Mouse (Mus musculus) thymus, postnatal 25 days (tissue): ENCODE results near the gene Scfd2.

Experiments
- DNase-seq: peaks from one replicate; pipeline ENCODE4 v3.0.0; 2022

The Scfd2 gene

DNA sequence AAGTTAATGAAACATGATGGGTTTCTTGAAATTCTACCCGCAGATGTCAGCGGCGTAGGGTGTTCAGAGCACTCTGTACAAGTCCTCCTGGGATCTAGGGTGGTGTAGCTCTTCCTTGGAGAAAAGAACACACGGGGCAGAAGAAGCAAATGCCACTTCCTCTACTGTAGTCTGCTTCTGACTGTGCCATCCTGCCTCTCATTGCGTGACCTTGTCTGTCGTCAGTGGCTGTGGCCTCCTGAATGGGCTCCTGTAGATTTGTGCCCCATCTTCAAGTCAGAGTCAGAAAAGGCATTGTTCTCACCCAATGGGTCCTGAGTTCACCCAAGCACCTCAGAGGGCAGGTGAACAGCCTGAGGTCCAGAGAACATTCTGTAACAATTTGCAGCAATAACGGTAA lies 367.0 kb downstream of the Scfd2 start:
- DNase-seq = no peak

DNA sequence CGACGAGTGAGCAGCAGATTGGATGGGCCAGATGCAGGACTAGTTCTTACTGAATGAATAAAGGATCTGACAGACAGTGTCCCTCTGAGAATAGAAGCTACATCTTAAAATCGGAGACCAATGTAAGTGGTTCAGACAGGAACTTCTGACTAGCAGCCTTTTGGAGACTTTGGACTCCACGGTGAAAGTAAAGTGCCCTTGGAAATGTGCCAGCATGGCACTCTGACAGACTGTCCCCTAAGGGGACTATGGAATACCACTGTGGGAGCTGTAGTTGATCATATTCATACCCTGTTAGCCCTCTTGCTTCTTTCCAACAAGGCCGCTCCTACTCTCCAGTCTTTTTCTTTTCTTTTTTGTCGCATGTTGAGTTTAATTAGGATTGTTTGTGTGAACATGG lies 368.4 kb downstream of the Scfd2 start:
- DNase-seq = no peak

DNA sequence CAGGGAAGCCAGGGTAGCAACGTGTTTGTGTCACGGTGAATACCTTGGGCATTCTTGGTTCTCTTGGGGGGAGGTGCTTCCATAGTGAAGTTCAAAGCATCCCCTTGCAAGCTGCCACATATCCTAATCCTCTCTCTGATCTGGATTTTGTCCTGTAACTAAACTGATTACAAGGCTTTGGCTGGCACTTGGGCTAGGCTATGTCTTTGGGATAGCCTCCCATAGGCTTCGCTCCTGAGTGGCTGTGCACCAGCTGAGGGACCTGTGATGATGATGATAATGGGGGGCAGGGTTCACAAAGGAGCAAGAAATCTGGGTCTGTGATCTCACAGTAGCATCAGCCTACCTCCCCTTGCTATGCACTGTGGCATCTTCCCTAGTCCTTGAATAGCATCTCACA lies 369.5 kb downstream of the Scfd2 start:
- DNase-seq = no peak

DNA sequence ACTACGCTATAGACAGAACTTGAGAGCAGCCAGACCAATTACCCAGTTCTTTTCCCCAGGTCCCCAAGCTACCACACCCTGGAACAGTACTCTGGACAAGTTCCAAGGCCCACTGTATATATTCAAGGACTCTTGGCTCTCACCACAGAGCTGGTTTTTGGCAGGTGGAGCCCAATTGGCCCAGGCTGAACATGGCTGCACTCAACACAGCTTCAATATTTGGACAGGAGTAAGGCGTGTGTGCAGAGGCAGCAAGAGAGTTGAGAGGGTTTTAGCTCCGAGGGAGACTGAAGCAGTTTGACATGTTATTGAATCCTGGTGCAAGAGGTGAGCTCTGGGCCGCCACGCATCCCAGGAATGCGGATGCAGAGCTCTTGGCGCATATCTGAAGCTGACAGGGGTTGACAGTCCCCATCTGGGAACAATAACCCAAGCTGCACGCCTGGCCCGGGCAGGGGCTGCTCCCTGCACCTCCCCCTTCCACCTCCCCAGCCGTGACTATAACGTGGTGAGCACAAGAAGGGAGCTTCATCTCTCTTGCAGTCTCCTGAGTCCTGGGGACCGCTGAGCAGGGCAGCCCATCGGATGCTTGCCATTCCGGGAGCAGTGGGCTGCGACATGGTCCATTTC lies 370.1 kb downstream of the Scfd2 start:
- no peak for DNase-seq

DNA sequence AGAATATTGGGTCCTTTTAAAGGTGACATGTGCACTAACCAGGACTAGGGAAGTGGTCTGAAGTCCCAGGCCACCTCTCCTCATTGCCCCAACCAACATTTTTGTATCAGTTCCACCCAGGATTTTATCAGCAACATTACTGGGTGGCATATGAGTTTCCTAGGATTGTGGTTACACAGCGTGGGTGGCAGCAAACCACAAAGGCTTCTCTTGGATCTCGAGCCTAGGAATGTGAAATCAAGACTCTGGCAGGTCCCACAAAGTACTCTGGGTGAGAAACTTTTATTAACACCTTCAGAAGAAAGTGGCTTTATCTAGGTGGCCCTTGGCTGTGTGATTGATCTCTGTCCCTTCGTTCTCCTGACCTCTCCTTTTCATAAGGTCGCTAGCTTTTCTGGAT lies 371.2 kb downstream of the Scfd2 start:
- no peak for DNase-seq

DNA sequence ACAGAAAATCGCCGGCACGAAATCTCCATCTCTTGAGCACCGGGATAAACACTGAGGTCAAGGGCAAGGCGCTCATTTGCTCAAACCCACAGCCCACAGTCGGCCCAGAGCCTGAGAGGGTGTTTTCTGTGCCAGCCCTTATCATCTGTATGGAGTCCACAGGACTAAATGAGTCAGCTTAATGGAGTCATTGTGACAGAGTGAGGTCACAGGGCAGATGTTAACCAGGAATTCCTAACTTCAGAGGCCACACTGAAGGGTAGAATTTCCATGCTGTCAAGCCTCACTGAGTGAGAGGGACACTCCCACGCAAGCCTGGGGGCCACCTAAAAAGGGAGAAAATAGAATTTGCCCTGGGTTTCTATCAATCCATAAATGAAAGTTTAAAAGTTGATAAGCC lies 371.7 kb downstream of the Scfd2 start:
- no peak for DNase-seq

DNA sequence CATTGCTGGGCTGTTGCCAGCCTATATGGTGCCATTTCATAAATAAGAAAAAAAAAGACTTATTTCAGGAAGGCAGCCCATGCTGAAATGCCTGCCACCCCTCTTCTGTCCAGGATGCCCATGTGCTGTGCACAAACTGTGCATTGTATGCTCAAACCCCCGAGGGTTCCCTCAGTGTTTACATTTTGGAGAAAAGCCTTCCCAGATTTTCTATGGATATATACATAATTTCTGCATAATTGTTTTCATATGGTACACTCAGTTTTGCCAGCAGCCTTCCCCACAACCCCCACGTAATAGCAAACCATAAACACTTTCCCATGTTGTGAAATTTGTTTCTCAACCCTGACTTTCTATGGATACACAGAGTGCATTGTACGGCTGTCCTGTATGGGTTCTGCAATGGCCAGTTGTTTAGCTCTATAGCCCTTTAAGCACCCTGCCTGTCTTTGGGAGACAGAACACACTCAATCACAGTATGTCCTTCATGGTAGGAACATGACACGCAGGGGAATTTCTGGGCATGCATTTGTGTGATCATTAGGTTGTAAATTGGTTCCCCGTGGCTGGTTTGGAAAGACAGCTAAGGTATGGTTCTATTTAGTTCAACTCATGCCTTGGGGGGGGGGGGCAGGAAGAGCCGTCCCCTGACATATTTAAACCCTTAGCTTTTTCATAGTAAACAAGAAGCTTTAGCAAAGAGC lies 372.5 kb downstream of the Scfd2 start:
- no peak for DNase-seq

DNA sequence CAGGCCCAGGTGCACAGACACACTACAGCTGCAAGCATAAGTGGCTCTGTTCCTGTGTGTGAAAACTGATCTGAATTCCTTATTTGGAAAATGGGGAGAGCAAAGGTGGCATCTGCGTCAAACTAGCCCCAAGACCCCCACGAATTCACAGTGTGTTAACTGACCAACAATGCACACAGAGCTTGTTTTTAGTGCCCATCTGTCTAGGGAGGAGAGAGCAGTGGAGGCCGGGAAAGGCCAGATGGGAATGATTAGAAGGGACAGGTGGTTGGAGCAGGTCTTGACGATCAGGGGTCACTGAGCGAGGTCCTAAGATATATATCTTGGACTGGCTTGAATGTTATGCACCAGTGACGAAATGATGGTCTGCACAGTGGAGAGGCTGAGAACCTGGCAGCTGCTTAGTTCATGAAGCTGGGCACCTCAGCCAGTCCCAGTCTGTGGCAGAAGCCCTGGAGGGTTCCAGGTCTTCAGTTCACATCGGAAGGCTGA lies 375.7 kb downstream of the Scfd2 start:
- no peak for DNase-seq
